Mouse (Mus musculus) frontal cortex, postnatal 36 days (tissue): ENCODE measurements at regions not wholly inside any gene's neighbourhood (a gene's known extent, or its start where the extent isn't known, plus 50 kb on each side); places are given as distances from the start of the nearest gene placed in this dataset.
A peak's percentile ranks its signal among the peaks of the same experiment; 100 is the strongest.

Experiments used
- DNase-seq, 2 experiments: peaks; one replicate each; pipeline ENCODE4 v3.0.0; 2022; ENCODE audit warnings: low spot score in 2 of 2

DNA sequence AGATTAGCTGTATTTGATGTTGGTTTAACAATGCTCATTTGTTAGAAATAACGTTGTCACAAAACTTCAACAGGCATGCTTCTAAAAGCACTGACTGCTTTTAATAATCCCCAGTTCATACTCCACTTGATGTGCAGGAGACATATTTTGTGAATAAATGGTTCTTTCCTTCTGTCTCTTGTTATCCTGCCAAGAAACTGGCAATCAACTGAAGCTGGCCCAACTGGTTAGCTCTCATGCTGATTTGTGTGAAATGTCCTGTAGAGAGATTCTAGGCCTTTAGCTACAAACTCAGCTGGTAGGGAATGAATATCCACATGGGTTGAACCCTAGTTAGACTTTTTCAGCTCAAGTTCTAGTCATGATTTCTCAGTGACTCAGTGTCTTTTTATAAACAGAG is 647.8 kb upstream of the Cntnap5b start:
- DNase-seq: peak in 1 of 2 experiments; percentile 0

DNA sequence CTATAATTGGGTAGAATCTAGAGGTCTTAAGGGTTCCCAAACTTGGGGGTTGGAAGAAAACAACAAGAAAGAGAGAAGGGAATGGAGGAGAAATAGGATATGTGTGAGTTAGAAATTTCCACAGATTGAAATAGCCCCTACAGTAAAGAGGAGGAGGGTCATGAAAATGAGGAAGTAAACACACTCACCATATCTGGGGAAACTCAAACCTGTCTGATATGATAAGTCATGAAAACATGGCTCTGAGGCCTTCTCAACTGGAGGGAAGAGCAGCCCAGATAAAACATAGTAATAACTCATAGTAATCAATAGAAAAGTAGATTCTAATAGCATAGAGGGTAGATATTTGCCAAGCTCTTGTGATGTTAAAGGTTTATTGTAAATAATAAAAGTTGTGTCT is 638.4 kb upstream of the Cntnap5b start:
- DNase-seq: no peak

DNA sequence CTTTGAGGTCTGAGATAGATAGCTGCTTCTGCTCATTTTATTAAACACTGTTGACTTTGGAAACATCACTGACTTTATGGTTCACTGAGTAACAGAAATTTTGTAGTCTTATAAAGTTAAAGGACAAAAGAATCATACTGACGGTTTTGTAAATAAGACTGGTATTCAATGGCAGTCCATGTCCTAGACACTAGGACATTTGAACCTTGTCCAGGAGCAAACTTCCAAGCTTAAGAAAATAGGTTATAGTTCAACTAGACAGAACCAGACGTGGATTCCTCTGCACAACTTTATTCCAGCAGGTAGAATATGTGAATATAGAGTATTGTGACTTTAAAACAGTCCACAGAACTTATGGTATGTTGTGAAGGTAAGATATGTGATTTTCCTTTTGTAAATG is 635.0 kb upstream of the Cntnap5b start:
- no peak for DNase-seq

DNA sequence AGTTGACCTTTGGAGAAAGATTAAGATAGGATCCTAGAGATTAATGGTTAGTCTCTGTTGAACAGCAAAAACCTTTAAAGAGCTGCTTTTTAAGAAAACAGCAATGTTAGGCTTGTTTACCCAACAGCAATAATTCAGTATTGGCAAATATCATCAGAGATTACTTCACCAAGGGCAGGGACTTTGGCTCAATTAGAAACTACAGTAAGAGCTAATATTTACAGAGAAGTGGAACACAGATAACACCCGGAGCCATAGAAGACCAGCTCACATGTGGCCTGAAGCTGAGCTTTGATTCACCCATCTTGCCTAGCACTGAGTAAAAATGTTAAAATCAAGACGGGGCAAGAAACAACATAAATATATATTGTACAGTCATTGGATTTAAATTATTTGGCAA is 611.9 kb upstream of the Cntnap5b start:
- no peak for DNase-seq
